Mouse (Mus musculus) thymus, postnatal 10 days (tissue): ENCODE results near the gene Gjb3.

Experiments
- DNase-seq, 2 experiments: peaks; one replicate each; pipeline ENCODE4 v3.0.0; 2021; ENCODE audit warnings: low spot score in 2 of 2

Gjb3 gene

GRCm38 (mm10) chr4:127334870-127335504 is 4.3 kb upstream of the Gjb3 start:
- no peak for DNase-seq

- DNase-seq, result no peak
Measured at GRCm38 (mm10) chr4:127331171-127331570, 527 bp upstream of the Gjb3 start.

GRCm38 (mm10) chr4:127329751-127330150 is 893 bp downstream of the Gjb3 start:
- DNase-seq, result no peak

GRCm38 (mm10) chr4:127329046-127329445 is 1.6 kb downstream of the Gjb3 start:
- no peak for DNase-seq

GRCm38 (mm10) chr4:127328378-127328777 is 2.3 kb downstream of the Gjb3 start:
- no peak for DNase-seq

- no peak for DNase-seq
Measured at GRCm38 (mm10) chr4:127327749-127328148, 2.9 kb downstream of the Gjb3 start.

- no peak for DNase-seq
Measured at GRCm38 (mm10) chr4:127327258-127327657, 3.4 kb downstream of the Gjb3 start.

- no peak for DNase-seq
Measured at GRCm38 (mm10) chr4:127325276-127325675, 5.4 kb downstream of the Gjb3 start.

GRCm38 (mm10) chr4:127324759-127325158 is 5.9 kb downstream of the Gjb3 start:
- DNase-seq, result peak in 1 of 2 experiments; percentile 63

- no peak for DNase-seq
Measured at GRCm38 (mm10) chr4:127324296-127324695, 6.3 kb downstream of the Gjb3 start.

- DNase-seq, result no peak
Measured at GRCm38 (mm10) chr4:127323651-127324050, 7.0 kb downstream of the Gjb3 start.

GRCm38 (mm10) chr4:127319613-127320012 is 11.0 kb downstream of the Gjb3 start:
- peak in 1 of 2 experiments; percentile 61 for DNase-seq

- no peak for DNase-seq
Measured at GRCm38 (mm10) chr4:127317143-127317542, 13.5 kb downstream of the Gjb3 start.

GRCm38 (mm10) chr4:127315753-127316152 is 14.9 kb downstream of the Gjb3 start:
- no peak for DNase-seq

- no peak for DNase-seq
Measured at GRCm38 (mm10) chr4:127314585-127314984, 16.1 kb downstream of the Gjb3 start.

GRCm38 (mm10) chr4:127313861-127314260 is 16.8 kb downstream of the Gjb3 start, which contains the start of gene Gja4:
Gja4 (minus strand) TSS chr4:127314039.
- DNase-seq, result peak; percentile 6 to 40

GRCm38 (mm10) chr4:127312349-127312748 is 18.3 kb downstream of the Gjb3 start:
- no peak for DNase-seq

GRCm38 (mm10) chr4:127311561-127311960 is 19.1 kb downstream of the Gjb3 start:
- DNase-seq, result no peak

- no peak for DNase-seq
Measured at GRCm38 (mm10) chr4:127306915-127307314, 23.7 kb downstream of the Gjb3 start.

- no peak for DNase-seq
Measured at GRCm38 (mm10) chr4:127303796-127304195, 26.8 kb downstream of the Gjb3 start.

- no peak for DNase-seq
Measured at GRCm38 (mm10) chr4:127300503-127300902, 30.1 kb downstream of the Gjb3 start.

- no peak for DNase-seq
Measured at GRCm38 (mm10) chr4:127292631-127293030, 38.0 kb downstream of the Gjb3 start.

- no peak for DNase-seq
Measured at GRCm38 (mm10) chr4:127289039-127289548, 41.5 kb downstream of the Gjb3 start.

GRCm38 (mm10) chr4:127286907-127287306 is 43.7 kb downstream of the Gjb3 start:
- DNase-seq, result no peak
